Mouse (Mus musculus): ENCODE measurements around the gene Diras1.

Gene Diras1

GRCm38 (mm10) chr10:81027331-81027730, 1.9 kb upstream of the Diras1 start:
- DNase-seq: peak; percentile 48

DNA sequence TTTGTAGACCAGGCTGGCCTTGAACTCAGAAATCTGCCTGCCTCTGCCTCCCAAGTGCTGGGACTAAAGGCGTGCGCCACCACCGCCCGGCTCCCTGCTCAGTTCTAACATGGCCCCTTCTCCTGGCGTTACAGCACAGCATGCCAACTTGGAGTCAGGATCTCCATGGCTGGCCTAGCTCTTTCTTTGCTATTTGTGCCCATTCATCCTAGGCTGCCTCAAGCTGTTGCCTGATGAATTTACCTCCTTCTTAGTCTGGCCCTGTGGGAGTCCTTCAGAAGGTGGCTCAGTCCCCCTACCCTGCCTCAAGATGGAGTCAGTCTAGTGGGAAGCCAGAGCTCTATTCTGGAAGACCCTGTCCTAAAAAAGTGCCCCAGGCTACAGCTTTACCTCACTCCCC, 1.4 kb upstream of the Diras1 start:
- DNase-seq: no peak

GRCm38 (mm10) chr10:81025047-81025621, 328 bp downstream of the Diras1 start:
- no peak for DNase-seq

DNA sequence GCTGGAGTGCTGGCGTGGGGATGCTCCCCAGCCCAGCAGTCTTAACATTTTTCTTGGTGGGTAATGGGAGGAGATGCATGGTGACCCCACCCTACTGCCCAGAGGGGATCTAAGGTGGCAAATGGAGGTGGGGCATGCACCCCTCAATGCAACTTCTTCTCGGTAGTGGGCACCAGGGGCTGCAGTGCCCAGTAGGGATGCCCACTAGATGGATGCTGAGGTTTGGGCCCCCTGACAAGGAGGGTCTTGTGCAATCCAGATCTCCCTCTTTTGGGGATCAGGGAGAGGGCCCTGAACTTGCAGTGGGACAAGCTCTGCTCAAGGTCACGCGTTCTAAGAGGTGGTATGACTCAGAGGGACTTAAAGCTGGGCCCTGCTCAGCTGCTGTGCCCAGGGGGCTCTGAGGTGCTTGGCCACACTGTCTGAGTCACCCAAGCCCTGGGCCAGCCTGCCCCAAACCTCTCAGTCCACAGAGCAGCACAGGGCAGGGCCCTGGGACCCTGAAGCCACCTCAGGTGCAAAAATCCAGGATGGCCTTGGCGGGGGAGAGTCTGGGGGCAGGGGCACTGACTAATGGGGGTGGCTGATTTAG, 1.0 kb downstream of the Diras1 start:
- no peak for DNase-seq

GRCm38 (mm10) chr10:81022744-81023143, 2.7 kb downstream of the Diras1 start:
- no peak for DNase-seq

- peak; percentile 52 for DNase-seq
Observed at GRCm38 (mm10) chr10:81021547-81022110, 3.8 kb downstream of the Diras1 start.

GRCm38 (mm10) chr10:81020207-81020606, 5.3 kb downstream of the Diras1 start:
- DNase-seq: no peak

GRCm38 (mm10) chr10:81019687-81020086, 5.8 kb downstream of the Diras1 start:
- no peak for DNase-seq

GRCm38 (mm10) chr10:81018326-81018725, 7.1 kb downstream of the Diras1 start:
- no peak for DNase-seq

- no peak for DNase-seq
Observed at GRCm38 (mm10) chr10:81016645-81017044, 8.8 kb downstream of the Diras1 start.

GRCm38 (mm10) chr10:81015666-81016065, 9.8 kb downstream of the Diras1 start:
- no peak for DNase-seq

- peak; percentile 95 for DNase-seq
Observed at GRCm38 (mm10) chr10:81014393-81015384, 10.8 kb downstream of the Diras1 start, which contains the start of gene Gng7. Gene Gng7 (minus strand): TSS chr10:81014945.

- no peak for DNase-seq
Observed at GRCm38 (mm10) chr10:81010851-81011250, 14.6 kb downstream of the Diras1 start.

- DNase-seq: no peak
Observed at GRCm38 (mm10) chr10:81007240-81007639, 18.2 kb downstream of the Diras1 start.

DNA sequence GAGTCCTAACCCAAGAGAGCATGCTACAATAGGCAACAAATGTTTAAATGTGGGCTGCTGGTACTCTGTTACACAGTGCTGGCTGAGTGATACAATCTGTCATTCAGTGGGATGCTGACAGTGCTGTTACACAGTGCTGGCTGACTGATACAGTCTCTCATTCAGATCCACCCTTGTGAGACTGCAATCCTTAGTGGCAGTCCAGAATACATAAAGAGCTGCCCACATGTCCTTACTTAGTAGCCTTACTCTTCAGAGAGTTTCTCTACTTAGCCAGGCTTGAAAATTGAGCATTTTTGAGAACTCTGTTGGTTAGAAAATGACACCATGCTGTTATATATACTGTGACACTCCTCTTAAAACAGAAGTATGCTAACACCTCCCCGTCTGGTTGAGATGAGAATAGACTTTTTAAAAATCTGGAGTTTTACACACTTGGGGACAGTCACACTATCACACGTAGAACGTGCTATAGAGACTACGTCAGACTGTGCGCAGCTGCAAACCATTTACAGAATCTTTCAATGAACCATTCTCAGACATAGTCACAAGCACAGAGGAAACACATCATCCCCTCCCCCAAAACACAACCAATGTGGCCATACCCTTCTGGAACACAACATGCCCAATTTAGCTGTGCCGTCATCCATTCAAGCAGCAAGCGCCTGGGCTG, 19.3 kb downstream of the Diras1 start:
- DNase-seq: peak; percentile 53

DNA sequence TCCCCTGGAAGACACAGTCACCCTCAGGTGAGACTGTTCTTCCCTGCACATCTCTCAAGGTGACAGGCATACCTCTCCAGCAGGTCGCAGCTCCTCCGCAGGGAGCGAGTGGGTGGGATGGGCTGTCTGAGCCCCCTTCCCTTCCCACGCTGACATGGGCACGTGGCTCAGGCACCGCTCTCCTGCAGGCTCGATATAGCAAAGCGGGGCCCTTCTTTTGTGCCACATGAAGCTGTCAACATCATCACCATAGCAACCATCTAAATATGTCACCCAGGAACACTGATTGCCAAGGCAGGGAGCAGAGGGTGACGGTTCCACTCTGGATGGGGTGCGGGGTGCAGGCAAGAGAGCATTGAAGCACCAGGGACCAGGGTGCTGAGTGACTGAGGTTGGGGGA, 24.3 kb downstream of the Diras1 start:
- DNase-seq: peak; percentile 55

DNA sequence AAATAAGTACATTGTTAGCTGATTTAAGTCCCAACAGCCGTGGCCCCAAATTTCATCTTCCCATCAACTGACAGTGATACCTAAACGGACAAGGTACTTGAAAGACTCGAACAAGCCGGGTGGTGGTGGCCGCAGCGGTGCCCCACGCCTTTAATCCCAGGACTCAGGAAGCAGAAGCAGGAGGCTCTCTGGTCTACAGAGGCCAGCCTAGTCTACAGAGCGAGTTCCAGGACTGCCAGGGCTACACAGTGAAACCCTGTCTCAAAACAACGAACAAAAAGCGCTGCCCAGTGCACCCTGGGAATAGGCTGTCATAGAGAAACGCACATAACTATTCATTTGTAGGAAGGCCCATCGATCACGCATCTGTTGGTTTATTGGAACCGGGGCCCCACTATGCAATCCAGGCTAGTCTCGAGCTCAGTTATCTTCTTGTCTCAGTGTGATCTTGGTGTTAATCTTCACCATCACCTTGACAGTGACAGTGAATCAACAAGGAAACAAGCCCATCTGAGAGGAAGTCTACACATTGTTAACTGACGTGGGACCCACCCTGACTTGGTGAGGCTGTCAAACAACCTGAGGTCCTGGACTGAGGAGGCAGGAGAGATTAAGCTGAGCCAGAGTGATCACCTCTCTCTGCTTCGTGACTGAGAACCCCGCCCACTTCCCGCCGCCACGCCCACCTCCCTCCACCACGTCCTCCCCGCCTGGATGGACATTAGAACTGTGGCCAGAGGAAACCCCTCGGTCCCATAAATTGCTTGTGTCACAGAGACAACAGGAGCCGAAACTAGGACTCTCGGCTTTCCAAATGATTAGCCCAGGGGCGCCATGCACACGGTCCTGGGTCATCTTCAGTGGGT, 25.0 kb downstream of the Diras1 start:
- DNase-seq: no peak

DNA sequence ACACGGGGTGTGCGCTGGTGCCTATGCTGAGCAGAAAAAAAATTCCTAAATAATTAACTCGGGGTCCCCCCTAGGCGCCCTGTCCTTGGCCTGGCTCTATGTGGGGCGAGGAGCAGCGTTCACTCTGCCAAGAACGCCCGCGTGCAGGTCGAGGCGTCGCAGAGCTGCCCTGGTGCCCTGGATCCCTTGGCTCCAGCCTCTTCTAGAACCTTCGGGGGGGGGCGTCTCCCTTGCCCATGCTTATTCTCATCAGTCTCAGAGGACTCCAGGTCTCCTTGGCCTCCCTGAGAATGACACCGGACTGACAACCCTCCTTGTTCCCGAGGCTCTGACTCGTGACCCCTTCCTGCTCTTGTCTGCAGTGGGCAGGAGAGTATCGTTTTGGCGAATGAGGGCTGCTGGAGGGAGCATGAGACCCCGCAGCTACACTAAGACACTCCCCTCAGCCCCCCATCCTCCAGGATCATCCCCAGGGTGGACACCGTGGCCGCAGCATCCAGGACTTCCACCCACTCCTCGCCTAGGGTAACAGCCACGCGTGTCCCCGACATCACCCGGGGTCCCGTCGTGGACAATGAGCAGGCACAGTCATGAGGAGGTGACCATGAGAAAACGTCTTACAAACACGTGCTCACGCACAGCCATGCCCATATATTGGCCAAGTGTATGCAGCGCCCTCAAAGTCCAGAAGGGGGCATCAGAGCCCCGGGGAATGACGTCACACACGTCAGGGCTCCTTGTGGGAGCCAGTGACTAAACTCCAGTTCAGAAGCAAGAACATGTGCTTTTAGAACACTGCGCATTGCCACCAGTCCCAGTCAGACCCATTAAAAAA, 25.9 kb downstream of the Diras1 start:
- peak; percentile 83 for DNase-seq

GRCm38 (mm10) chr10:80998778-80999177, 26.7 kb downstream of the Diras1 start:
- DNase-seq: peak; percentile 66

GRCm38 (mm10) chr10:80998021-80998420, 27.4 kb downstream of the Diras1 start:
- DNase-seq: no peak

DNA sequence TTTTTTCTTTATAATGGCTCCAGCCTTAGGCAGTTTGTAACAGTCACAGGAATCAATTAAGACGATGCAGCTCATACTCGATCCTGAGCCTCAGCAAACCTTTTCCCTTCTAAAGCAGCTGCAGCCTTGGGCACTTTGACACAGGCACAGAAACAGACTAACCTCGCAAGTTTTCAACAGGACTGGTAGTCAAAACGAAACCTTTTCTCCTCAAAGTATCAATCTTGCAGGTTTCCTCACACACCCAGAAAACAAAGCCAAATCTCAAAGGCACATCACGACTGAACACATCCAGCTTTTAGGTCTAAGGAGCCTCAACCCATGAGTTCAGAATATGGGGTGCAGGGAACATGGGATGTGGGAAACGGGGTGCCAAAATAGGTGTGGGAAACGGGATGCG, 28.1 kb downstream of the Diras1 start:
- DNase-seq: no peak

Data from right cerebral cortex, postnatal 25 days (tissue).